In genomic region chr2:127079881-127080590, GRCm38 (mm10) we compare ENCODE assay signal across 9 mouse cellular contexts. TPM values are rescaled to one million over a fixed set of nuclear protein-coding genes. Genes with fewer than 3 reads are reported as not detected.
DNase-seq lines count a peak whose midpoint lies in the region; ATAC-seq and TF ChIP-seq lines count a peak whose summit lies in the region.
"Had no signal": no experiment of that assay in that cellular context is flagged by ENCODE, and none has a peak within 500 bp of the region (broad histone marks: within the 10 kb centered on the region; RNA-seq: fewer than 3 reads in every experiment).

No protein-coding gene starts in this region.

- 87% methylated on average over 11 of the region's 11 CpGs for WGBS in liver, adult 2 months
- 78% methylated on average over 11 of the region's 11 CpGs for WGBS in liver, embryonic 11.5 days

- peak overlapping the region; percentile 59 for H3K27ac ChIP-seq in liver, adult 2 months (replicated peaks; ENCODE audit: insufficient read depth, low read depth, low read length)
- peak overlapping the region; percentile 47 for H3K27ac ChIP-seq in liver, embryonic 11.5 days (ENCODE audit: low read depth, low read length)

- no peaks in the 10 kb centered on the region for H3K9me3 ChIP-seq in liver, embryonic 11.5 days (ENCODE audit: control insufficient read depth, low read length)

- no peaks in the 10 kb centered on the region for H3K79me2 ChIP-seq in liver, adult 2 months (ENCODE audit: control insufficient read depth, insufficient read depth, low read length)

- H3K36me3 ChIP-seq in liver, adult 2 months (ENCODE audit: control insufficient read depth, insufficient read depth, low read length), result no peaks in the 10 kb centered on the region
- H3K36me3 ChIP-seq in liver, embryonic 11.5 days (ENCODE audit: control insufficient read depth, insufficient read depth, low read length), result no peaks in the 10 kb centered on the region

- no peak for TF ChIP-seq CTCF in liver, adult 2 months (IDR thresholded peaks at IDR 0.05; ENCODE audit: low read depth, low read length)

- H3K9ac ChIP-seq in liver, adult 2 months (ENCODE audit: low read depth, low read length), result no peak overlapping the region
- no peak overlapping the region for H3K9ac ChIP-seq in liver, embryonic 11.5 days (ENCODE audit: low read depth, low read length)

- H3K27me3 ChIP-seq in liver, adult 2 months (ENCODE audit: control insufficient read depth, insufficient read depth, low read length), result no peaks in the 10 kb centered on the region
- H3K27me3 ChIP-seq in liver, embryonic 11.5 days (replicated peaks; ENCODE audit: control insufficient read depth, insufficient read depth, low read length), result no peaks in the 10 kb centered on the region
- H3K27me3 ChIP-seq: CH12.LX had no signal

- ATAC-seq in liver, embryonic 11.5 days (replicated peaks; ENCODE audit: low FRiP score), result peak; percentile 37
- peak; percentile 94 for ATAC-seq in monocyte, adult 5-6 weeks (replicated peaks; ENCODE audit: insufficient number of reproducible peaks, low FRiP score, low TSS enrichment, poor library complexity, severe bottlenecking)

- peak; percentile 32 for DNase-seq in liver, adult 2 months (ENCODE audit: extremely low read depth, low read depth, low spot score)
- DNase-seq in liver, result no peak
- peak; percentile 82 for DNase-seq in kidney, adult 11 months
- DNase-seq in liver, embryonic 11.5 days (ENCODE audit: low spot score), result no peak
- DNase-seq in B cell, adult 2 months, result no peak
- no peak for DNase-seq in frontal cortex, postnatal 25 days (ENCODE audit: low spot score in 2 of 2)
- no peak for DNase-seq in spleen, postnatal 4 days (ENCODE audit: low spot score in 2 of 2)

- H3K4me2 ChIP-seq in liver, embryonic 11.5 days, result peak overlapping the region; percentile 35; the same call in 1 of the 2 replicates

- no peak for TF ChIP-seq POLR2A in liver, adult 2 months (IDR thresholded peaks at IDR 0.05; ENCODE audit: extremely low read depth, insufficient read depth, low read length)

- no peaks in the 10 kb centered on the region for H3K4me1 ChIP-seq in liver, adult 2 months (ENCODE audit: control insufficient read depth, insufficient read depth, low read length)
- H3K4me1 ChIP-seq in liver, embryonic 11.5 days (replicated peaks; ENCODE audit: control insufficient read depth, insufficient read depth, low read length), result peaks cover 15% of the 10 kb centered on the region

- H3K4me3 ChIP-seq in liver, adult 2 months (ENCODE audit: insufficient read depth, low read depth, low read length), result no peak overlapping the region
- no peak overlapping the region for H3K4me3 ChIP-seq in liver, embryonic 11.5 days (ENCODE audit: low read depth, low read length)

RNA-seq across cellular contexts. Expression of gene Blvra, which starts 9.6 kb away (rescaled TPM):
- 17.7 and 23.6 TPM in 2 replicates for total RNA-seq in liver, adult 2 months (2014; rRNA removed)
- 5.8 and 7.5 TPM in 2 replicates for polyA plus RNA-seq in liver, adult 2 months (2012; rRNA removed)
- 69.6 and 78.2 TPM in 2 replicates for polyA plus RNA-seq in liver, embryonic 11.5 days (2014; fragmentation: Nextera tagmentation; extraction: Ambion mirVana)
- 37.5 to 57.1 TPM (median 46.3 TPM) in 3 replicates for total RNA-seq in monocyte, adult 5-6 weeks (2017)

RNA-seq across cellular contexts. Expression of gene Ncaph, which starts 53.7 kb away (rescaled TPM):
- total RNA-seq in liver, adult 2 months (2014; rRNA removed), result 0.65 and 2.3 TPM in 2 replicates
- polyA plus RNA-seq in liver, adult 2 months (2012; rRNA removed), result 0.14 and 0.24 TPM in 2 replicates
- polyA plus RNA-seq in liver, embryonic 11.5 days (2014; fragmentation: Nextera tagmentation; extraction: Ambion mirVana), result 89.9 and 105 TPM in 2 replicates
- total RNA-seq in monocyte, adult 5-6 weeks (2017), result 3.0 to 8.1 TPM (median 4.6 TPM) in 3 replicates

Comparison
In these comparisons a context has a peak if more than half of its experiments do, and no peak if none do; other contexts are left out.
1. DNase-seq: peak in liver, adult 2 months (single experiment) and kidney, adult 11 months (single experiment); none in liver (single experiment), liver, embryonic 11.5 days (single experiment), B cell, adult 2 months (0 of 2), frontal cortex, postnatal 25 days (0 of 2) and spleen, postnatal 4 days (0 of 2).